Mouse (Mus musculus): ENCODE measurements around the gene Mef2a.

The Mef2a gene

GRCm38 (mm10) chr7:67372729-67373583 lies at the start of gene Mef2a:
Gene Mef2a (minus strand): TSS chr7:67372858.
- peak; percentile 98 for DNase-seq

GRCm38 (mm10) chr7:67421476-67422186 lies 49.0 kb upstream of the Mef2a start:
- peak; percentile 50 for DNase-seq

GRCm38 (mm10) chr7:67421088-67421475 lies 48.4 kb upstream of the Mef2a start:
- DNase-seq: no peak

GRCm38 (mm10) chr7:67419591-67420314 lies 47.1 kb upstream of the Mef2a start:
- DNase-seq: no peak

- DNase-seq: no peak
These were observed 45.5 kb upstream of the Mef2a start for GRCm38 (mm10) chr7:67418122-67418521.

- DNase-seq: no peak
These were observed 42.1 kb upstream of the Mef2a start for GRCm38 (mm10) chr7:67414766-67415165.

GRCm38 (mm10) chr7:67412686-67413085 lies 40.0 kb upstream of the Mef2a start:
- no peak for DNase-seq

GRCm38 (mm10) chr7:67407019-67407418 lies 34.4 kb upstream of the Mef2a start:
- no peak for DNase-seq

GRCm38 (mm10) chr7:67404176-67404575 lies 31.5 kb upstream of the Mef2a start:
- no peak for DNase-seq

GRCm38 (mm10) chr7:67402353-67402752 lies 29.7 kb upstream of the Mef2a start:
- no peak for DNase-seq

- DNase-seq: peak; percentile 23
These were observed 28.7 kb upstream of the Mef2a start for GRCm38 (mm10) chr7:67401379-67401778.

GRCm38 (mm10) chr7:67390760-67391159 lies 18.1 kb upstream of the Mef2a start:
- DNase-seq: no peak

GRCm38 (mm10) chr7:67390095-67390494 lies 17.4 kb upstream of the Mef2a start:
- peak; percentile 32 for DNase-seq

GRCm38 (mm10) chr7:67384942-67385872 lies 12.5 kb upstream of the Mef2a start:
- DNase-seq: peak; percentile 19

GRCm38 (mm10) chr7:67380174-67381129 lies 7.8 kb upstream of the Mef2a start:
- no peak for DNase-seq

- no peak for DNase-seq
These were observed 4.1 kb upstream of the Mef2a start for GRCm38 (mm10) chr7:67376796-67377195.

- DNase-seq: peak; percentile 48
These were observed 1.3 kb upstream of the Mef2a start for GRCm38 (mm10) chr7:67373975-67374374.

GRCm38 (mm10) chr7:67373584-67373960 lies 914 bp upstream of the Mef2a start:
- no peak for DNase-seq

- DNase-seq: peak; percentile 68
These were observed 576 bp downstream of the Mef2a start for GRCm38 (mm10) chr7:67371891-67372672.

- no peak for DNase-seq
These were observed 1.2 kb downstream of the Mef2a start for GRCm38 (mm10) chr7:67371351-67371890.
